Mouse (Mus musculus) right cerebral cortex, postnatal 10 days (tissue): ENCODE results near the gene Cox10.

ENCODE experiments used
- DNase-seq, 2 experiments: peaks; one replicate each; pipeline ENCODE4 v3.0.0; 2021; ENCODE audit warnings: low spot score in 2 of 2

Cox10 gene

GRCm38 (mm10) chr11:63956748-63957147, 122.5 kb downstream of the Cox10 start:
- no peak for DNase-seq

- no peak for DNase-seq
Observed at GRCm38 (mm10) chr11:63953887-63954286, 125.4 kb downstream of the Cox10 start.

- DNase-seq = no peak
Observed at GRCm38 (mm10) chr11:63952743-63953191, 126.5 kb downstream of the Cox10 start.

- no peak for DNase-seq
Observed at GRCm38 (mm10) chr11:63951831-63952631, 127.2 kb downstream of the Cox10 start.

- DNase-seq = no peak
Observed at GRCm38 (mm10) chr11:63948371-63948770, 130.9 kb downstream of the Cox10 start.

GRCm38 (mm10) chr11:63947024-63947423, 132.2 kb downstream of the Cox10 start:
- peak; percentile 45 to 53 for DNase-seq

- DNase-seq = no peak
Observed at GRCm38 (mm10) chr11:63943947-63944346, 135.3 kb downstream of the Cox10 start.

GRCm38 (mm10) chr11:63943268-63943890, 135.9 kb downstream of the Cox10 start:
- no peak for DNase-seq

GRCm38 (mm10) chr11:63942177-63942576, 137.1 kb downstream of the Cox10 start:
- no peak for DNase-seq

GRCm38 (mm10) chr11:63936641-63937040, 142.6 kb downstream of the Cox10 start:
- no peak for DNase-seq

GRCm38 (mm10) chr11:63926901-63927300, 152.4 kb downstream of the Cox10 start:
- DNase-seq = no peak

- DNase-seq = peak; percentile 73 to 82
Observed at GRCm38 (mm10) chr11:63925161-63925582, 154.1 kb downstream of the Cox10 start.

- DNase-seq = no peak
Observed at GRCm38 (mm10) chr11:63924286-63924930, 154.9 kb downstream of the Cox10 start.

GRCm38 (mm10) chr11:63923386-63923785, 155.9 kb downstream of the Cox10 start:
- peak in 1 of 2 experiments; percentile 28 for DNase-seq

GRCm38 (mm10) chr11:63922091-63922621, 157.1 kb downstream of the Cox10 start, which contains the start of gene Hs3st3b1:
TSS of gene Hs3st3b1 (minus strand) at chr11:63922290.
- peak; percentile 93 to 94 for DNase-seq

GRCm38 (mm10) chr11:63921044-63921951, 158.0 kb downstream of the Cox10 start:
- no peak for DNase-seq

GRCm38 (mm10) chr11:63920531-63920930, 158.7 kb downstream of the Cox10 start:
- DNase-seq = peak; percentile 82 to 89

GRCm38 (mm10) chr11:63919211-63920098, 159.8 kb downstream of the Cox10 start:
- no peak for DNase-seq

- no peak for DNase-seq
Observed at GRCm38 (mm10) chr11:63918321-63919105, 160.8 kb downstream of the Cox10 start.
